Mouse (Mus musculus) midbrain, postnatal 0 days (tissue): ENCODE measurements around the gene Tnni3. TPM values are rescaled to one million over a fixed set of nuclear protein-coding genes. Genes with fewer than 3 reads are reported as not detected.
A peak's percentile ranks its signal among the peaks of the same experiment; 100 is the strongest.

Source experiments
- ATAC-seq: fragments of 200-750 bp; cut with Nextera tagmentation; 2 replicates; pipeline ENCODE4 v1.8.0; 2017; ENCODE audit warnings: moderate number of reproducible peaks, mild to moderate bottlenecking, moderate TSS enrichment, moderate library complexity; ENCODE audit not compliant: low FRiP score
- DNase-seq: peaks from one replicate; pipeline ENCODE4 v3.0.0-alpha.2; 2015; ENCODE audit warnings: low spot score
- H3K27ac ChIP-seq: fragments of 300-500 bp; sonication (generic); 2 replicates; pipeline ENCODE4 v1.5.1; 2014; ENCODE audit warnings: low read depth, mild to moderate bottlenecking, low read length, mixed read lengths
- H3K27me3 ChIP-seq: fragments of 300-500 bp; sonication (generic); 2 replicates; pipeline ENCODE4 v1.6.1; 2014; ENCODE audit warnings: low read length, control low read depth, mixed read lengths; ENCODE audit not compliant: insufficient read depth
- H3K36me3 ChIP-seq: fragments of 300-500 bp; sonication (generic); 2 replicates; pipeline ENCODE4 v1.6.1; 2014; ENCODE audit warnings: low read length, control low read depth, mixed read lengths; ENCODE audit not compliant: insufficient read depth
- H3K4me1 ChIP-seq: fragments of 300-500 bp; sonication (generic); 2 replicates; pipeline ENCODE4 v1.6.1; 2014; ENCODE audit warnings: mild to moderate bottlenecking, control low read depth, antibody characterized with exemption, low read length, mixed read lengths; ENCODE audit not compliant: insufficient read depth
- H3K4me2 ChIP-seq: fragments of 300-500 bp; sonication (generic); 2 replicates; pipeline ENCODE4 v1.6.1; 2014; ENCODE audit warnings: low read depth, mild to moderate bottlenecking, low read length, mixed read lengths; ENCODE audit not compliant: poor library complexity, severe bottlenecking
- H3K4me3 ChIP-seq: fragments of 300-500 bp; sonication (generic); 2 replicates; pipeline ENCODE4 v1.5.1; 2014; ENCODE audit warnings: low read depth, mild to moderate bottlenecking, low read length, moderate library complexity
- H3K9ac ChIP-seq: fragments of 300-500 bp; sonication (generic); replicated peaks from 2 replicates; pipeline ENCODE4 v1.6.1; 2014; ENCODE audit warnings: mild to moderate bottlenecking, low read length, moderate library complexity, mixed read lengths; ENCODE audit not compliant: poor library complexity, severe bottlenecking
- H3K9me3 ChIP-seq: fragments of 300-500 bp; sonication (generic); 2 replicates; pipeline ENCODE4 v1.6.1; 2016; ENCODE audit warnings: low read length, control low read depth
- CTCF ChIP-seq: IDR thresholded peaks from 2 replicates; pipeline ENCODE4 v1.5.1; 2016; ENCODE audit warnings: antibody characterized with exemption, mild to moderate bottlenecking
- WGBS: fragments of 180-500 bp; shearing (Covaris S2); extraction: QIAGEN DNeasy Blood & Tissue Kit; methylation state at CpG from one replicate; pipeline ENCODE4 v1.1.7; 2014; 5-methylcytosine and 5-hydroxymethylcytosine counted together
- polyA plus RNA-seq: library from polyadenylated mRNA; unstranded; fragments of >200 nt; fragmentation: Nextera tagmentation; extraction: Ambion mirVana; gene quantifications from 2 replicates; pipeline ENCODE4 v1.2.1, GENCODE M21; 2015
- total RNA-seq: library from RNA; depleted of rRNA; stranded (reverse); fragments of >200 nt; gene quantifications from 2 replicates; pipeline ENCODE4 v1.2.3, GENCODE M21; 2014

The Tnni3 gene
- total and polyA plus RNA-seq, 2 experiments from 2014 or later = 1.7 to 4.1 TPM

GRCm38 (mm10) chr7:4503858-4504257 is 20.2 kb downstream of the Tnni3 start:
- Histone ChIP-seq H3K4me3 (no peak overlapping the region), H3K4me2 (no peak overlapping the region), H3K9me3 (no peaks in the 10 kb centered on the region), H3K9ac (no peak overlapping the region), H3K27ac (no peak overlapping the region), H3K27me3 (no peaks in the 10 kb centered on the region), H3K36me3 (no peaks in the 10 kb centered on the region), H3K4me1 (peaks cover 13% of the 10 kb centered on the region; the same call in 1 of the 2 replicates)
- TF ChIP-seq CTCF = no peak
- no peak for ATAC-seq
- WGBS = 82% methylated on average over 5 of the region's 5 CpGs
- no peak for DNase-seq

- DNase-seq (no peak), ATAC-seq (no peak)
- H3K4me3 ChIP-seq = no peak overlapping the region
- H3K36me3 ChIP-seq = no peaks in the 10 kb centered on the region
- H3K27me3 ChIP-seq = no peaks in the 10 kb centered on the region
- no peaks in the 10 kb centered on the region for H3K9me3 ChIP-seq
- peaks cover 20% of the 10 kb centered on the region; the same call in 1 of the 2 replicates for H3K4me1 ChIP-seq
- no peak overlapping the region for H3K9ac ChIP-seq
- WGBS = 72% methylated on average over 4 of the region's 4 CpGs
- no peak for TF ChIP-seq CTCF
- no peak overlapping the region for H3K27ac ChIP-seq
- H3K4me2 ChIP-seq = no peak overlapping the region
Observed at GRCm38 (mm10) chr7:4503100-4503499, 20.9 kb downstream of the Tnni3 start.

GRCm38 (mm10) chr7:4502421-4503090 is 21.5 kb downstream of the Tnni3 start:
- TF ChIP-seq CTCF = no peak
- Histone ChIP-seq H3K9me3 (no peaks in the 10 kb centered on the region), H3K4me2 (peak overlapping the region; percentile 78), H3K4me3 (peak overlapping the region; percentile 89), H3K27ac (no peak overlapping the region), H3K4me1 (peaks cover 20% of the 10 kb centered on the region; the same call in 1 of the 2 replicates), H3K9ac (peak overlapping the region; percentile 95), H3K36me3 (no peaks in the 10 kb centered on the region), H3K27me3 (no peaks in the 10 kb centered on the region)
- DNase-seq (peak; percentile 76), ATAC-seq (peak; percentile 7; the same call in 1 of the 2 replicates)
- 8% methylated on average over 14 of the region's 14 CpGs for WGBS

GRCm38 (mm10) chr7:4501558-4502397 is 22.3 kb downstream of the Tnni3 start, which contains the start of gene Ppp1r12c:
Gene Ppp1r12c, minus strand, starts transcription at chr7:4501680.
- Histone ChIP-seq H3K27ac (peak within 1 kb of the TSS; percentile 88), H3K9ac (peak within 1 kb of the TSS; percentile 95), H3K4me3 (peak within 1 kb of the TSS; percentile 89), H3K9me3 (no peaks in the 10 kb centered on the region), H3K4me2 (peak within 1 kb of the TSS; percentile 78), H3K27me3 (no peaks in the 10 kb centered on the region), H3K4me1 (peaks cover 20% of the 10 kb centered on the region; the same call in 1 of the 2 replicates), H3K36me3 (peaks cover 6% of the 10 kb centered on the region)
- TF ChIP-seq CTCF = no peak
- ATAC-seq = peak; percentile 93
- DNase-seq = peak; percentile 97
- WGBS = under 1% methylated on average over 43 of the region's 62 CpGs

- H3K27ac ChIP-seq = peak overlapping the region; percentile 88
- no peaks in the 10 kb centered on the region for H3K9me3 ChIP-seq
- H3K9ac ChIP-seq = peak overlapping the region; percentile 95
- no peaks in the 10 kb centered on the region for H3K27me3 ChIP-seq
- ATAC-seq (peak; percentile 50), DNase-seq (peak; percentile 17)
- WGBS = 0% methylated on average over 25 of the region's 52 CpGs
- TF ChIP-seq CTCF = no peak
- peaks cover 20% of the 10 kb centered on the region; the same call in 1 of the 2 replicates for H3K4me1 ChIP-seq
- H3K36me3 ChIP-seq = peaks cover 13% of the 10 kb centered on the region
- H3K4me3 ChIP-seq = peak overlapping the region; percentile 89
- peak overlapping the region; percentile 78 for H3K4me2 ChIP-seq
Observed at GRCm38 (mm10) chr7:4500892-4501471, 23.0 kb downstream of the Tnni3 start.
